Mouse (Mus musculus): ENCODE measurements around the gene Irx6.

Gene Irx6

GRCm38 (mm10) chr8:92674244-92675128 is at the start of gene Irx6:
Gene Irx6, plus strand, starts transcription at chr8:92674288.
- no peak for DNase-seq (ENCODE audit: low spot score in 2 of 2)

- no peak for DNase-seq (ENCODE audit: low spot score in 2 of 2)
Observed at GRCm38 (mm10) chr8:92628711-92629650, 45.1 kb upstream of the Irx6 start.

GRCm38 (mm10) chr8:92633199-92633598 is 40.9 kb upstream of the Irx6 start:
- no peak for DNase-seq (ENCODE audit: low spot score in 2 of 2)

GRCm38 (mm10) chr8:92640820-92641219 is 33.3 kb upstream of the Irx6 start:
- DNase-seq (ENCODE audit: low spot score in 2 of 2), result no peak

GRCm38 (mm10) chr8:92646637-92647036 is 27.5 kb upstream of the Irx6 start:
- no peak for DNase-seq (ENCODE audit: low spot score in 2 of 2)

- no peak for DNase-seq (ENCODE audit: low spot score in 2 of 2)
Observed at GRCm38 (mm10) chr8:92664207-92664606, 9.9 kb upstream of the Irx6 start.

- DNase-seq (ENCODE audit: low spot score in 2 of 2), result no peak
Observed at GRCm38 (mm10) chr8:92670236-92670635, 3.9 kb upstream of the Irx6 start.

GRCm38 (mm10) chr8:92670656-92671195 is 3.4 kb upstream of the Irx6 start:
- no peak for DNase-seq (ENCODE audit: low spot score in 2 of 2)

- DNase-seq (ENCODE audit: low spot score in 2 of 2), result no peak
Observed at GRCm38 (mm10) chr8:92671892-92672291, 2.2 kb upstream of the Irx6 start.

- no peak for DNase-seq (ENCODE audit: low spot score in 2 of 2)
Observed at GRCm38 (mm10) chr8:92673101-92673500, 987 bp upstream of the Irx6 start.

GRCm38 (mm10) chr8:92673555-92674243 is 389 bp upstream of the Irx6 start:
- no peak for DNase-seq (ENCODE audit: low spot score in 2 of 2)

- DNase-seq (ENCODE audit: low spot score in 2 of 2), result no peak
Observed at GRCm38 (mm10) chr8:92678407-92678806, 4.3 kb downstream of the Irx6 start.

GRCm38 (mm10) chr8:92697361-92697760 is 23.3 kb downstream of the Irx6 start:
- no peak for DNase-seq (ENCODE audit: low spot score in 2 of 2)

GRCm38 (mm10) chr8:92698411-92698810 is 24.3 kb downstream of the Irx6 start:
- DNase-seq (ENCODE audit: low spot score in 2 of 2), result no peak

GRCm38 (mm10) chr8:92699922-92700540 is 25.9 kb downstream of the Irx6 start:
- DNase-seq (ENCODE audit: low spot score in 2 of 2), result no peak

GRCm38 (mm10) chr8:92703375-92703774 is 29.3 kb downstream of the Irx6 start:
- DNase-seq (ENCODE audit: low spot score in 2 of 2), result no peak

- DNase-seq (ENCODE audit: low spot score in 2 of 2), result no peak
Observed at GRCm38 (mm10) chr8:92706311-92706710, 32.2 kb downstream of the Irx6 start.

GRCm38 (mm10) chr8:92713286-92713685 is 39.2 kb downstream of the Irx6 start:
- DNase-seq (ENCODE audit: low spot score in 2 of 2), result no peak

- no peak for DNase-seq (ENCODE audit: low spot score in 2 of 2)
Observed at GRCm38 (mm10) chr8:92717418-92717817, 43.3 kb downstream of the Irx6 start.

GRCm38 (mm10) chr8:92718057-92718456 is 44.0 kb downstream of the Irx6 start:
- no peak for DNase-seq (ENCODE audit: low spot score in 2 of 2)

- DNase-seq (ENCODE audit: low spot score in 2 of 2), result no peak
Observed at GRCm38 (mm10) chr8:92721266-92721935, 47.3 kb downstream of the Irx6 start.
